Mouse (Mus musculus): ENCODE data around the gene Mrpl45. TPM values are rescaled to one million over a fixed set of nuclear protein-coding genes. Genes with fewer than 3 reads are reported as not detected.
"Not testable (repeated sequence)": the region's sequence is repeated elsewhere in the genome, so short reads cannot be mapped to it uniquely, and the experiment has no call there.

Mrpl45 gene
- total RNA-seq (2014; fragmentation: Nextera tagmentation), result 38.2 and 48.4 TPM in 2 replicates
- 23.2 and 34.7 TPM in 2 replicates for total RNA-seq (2017)

DNA sequence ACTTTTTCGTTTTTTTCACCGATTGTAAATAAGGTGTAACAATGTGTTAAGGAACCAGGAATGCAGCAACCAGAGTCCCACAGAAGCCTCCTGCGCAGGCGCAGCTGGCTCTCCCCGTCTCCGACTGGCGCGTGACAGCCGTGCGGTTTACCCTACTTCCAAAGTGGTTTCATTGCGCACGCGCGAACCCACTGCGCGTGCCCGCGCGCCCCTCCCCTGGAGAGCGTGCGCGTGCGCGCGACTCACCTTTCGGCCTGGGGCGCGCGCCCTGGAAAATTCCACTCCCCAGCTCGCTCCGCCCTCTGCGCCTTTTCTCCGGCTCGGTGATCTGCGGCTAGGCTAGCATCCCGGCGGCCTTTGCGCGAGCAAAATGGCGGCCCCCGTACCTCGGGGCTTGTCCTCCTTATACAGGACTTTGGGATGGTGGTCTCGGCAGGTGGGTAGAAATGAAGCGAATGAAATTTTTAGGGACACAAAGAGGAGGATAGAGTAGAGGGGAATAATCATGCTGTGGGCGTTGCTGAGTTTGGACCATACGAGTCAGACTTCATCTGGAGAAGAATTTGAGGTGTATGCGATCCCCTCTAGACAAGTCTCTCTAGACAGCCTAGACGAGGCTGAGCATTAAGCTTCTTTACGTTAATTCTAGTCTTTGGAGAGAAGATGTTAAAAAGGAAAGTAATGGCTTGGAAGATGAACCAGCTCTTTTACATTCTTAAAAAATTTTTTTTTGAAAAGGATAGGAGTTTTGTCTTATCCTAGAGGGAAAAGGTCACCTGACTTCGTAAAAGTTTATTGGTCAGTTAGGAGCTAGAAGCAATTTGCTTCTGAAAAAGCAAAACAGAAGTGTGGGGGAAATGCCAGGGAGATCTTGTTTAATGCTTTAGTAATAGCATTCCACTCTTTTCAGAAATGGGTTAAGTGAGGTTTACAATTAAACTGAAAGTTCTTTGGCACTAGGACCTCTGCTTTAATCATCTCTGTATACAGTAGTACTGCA, at the start of gene Mrpl45:
TSS of gene Mrpl45 (plus strand) at position 213 of the 1,000 bp plus-strand sequence.
- ATAC-seq (replicated peaks; ENCODE audit: low FRiP score, low TSS enrichment, poor library complexity, severe bottlenecking), result peak; percentile 97

GRCm38 (mm10) chr11:97266544-97266943, 49.0 kb upstream of the Mrpl45 start:
- ATAC-seq (replicated peaks; ENCODE audit: low FRiP score, low TSS enrichment, poor library complexity, severe bottlenecking), result not testable (repeated sequence)

GRCm38 (mm10) chr11:97270004-97270403, 45.5 kb upstream of the Mrpl45 start:
- ATAC-seq (replicated peaks; ENCODE audit: low FRiP score, low TSS enrichment, poor library complexity, severe bottlenecking), result not testable (repeated sequence)

DNA sequence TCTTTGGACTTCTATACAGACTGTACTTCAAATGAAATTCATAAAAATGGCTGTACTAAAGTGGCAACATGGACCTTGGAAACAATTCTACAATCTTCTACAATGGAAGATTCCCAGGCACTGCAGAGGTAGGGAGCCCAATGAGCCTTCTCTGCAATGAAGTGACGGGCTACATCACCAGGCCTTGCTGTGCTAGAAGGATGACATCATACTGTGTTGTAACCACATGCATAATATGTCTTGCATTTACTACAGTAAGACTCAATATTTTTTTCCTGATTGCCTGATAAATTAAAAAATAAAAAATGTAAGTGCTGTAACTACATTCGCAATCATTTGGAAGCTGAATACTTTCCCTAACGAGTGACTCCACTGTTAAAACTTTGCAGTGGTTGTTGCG, 42.7 kb upstream of the Mrpl45 start:
- ATAC-seq (replicated peaks; ENCODE audit: low FRiP score, low TSS enrichment, poor library complexity, severe bottlenecking), result no peak

GRCm38 (mm10) chr11:97273613-97274012, 41.9 kb upstream of the Mrpl45 start:
- no peak for ATAC-seq (replicated peaks; ENCODE audit: low FRiP score, low TSS enrichment, poor library complexity, severe bottlenecking)

DNA sequence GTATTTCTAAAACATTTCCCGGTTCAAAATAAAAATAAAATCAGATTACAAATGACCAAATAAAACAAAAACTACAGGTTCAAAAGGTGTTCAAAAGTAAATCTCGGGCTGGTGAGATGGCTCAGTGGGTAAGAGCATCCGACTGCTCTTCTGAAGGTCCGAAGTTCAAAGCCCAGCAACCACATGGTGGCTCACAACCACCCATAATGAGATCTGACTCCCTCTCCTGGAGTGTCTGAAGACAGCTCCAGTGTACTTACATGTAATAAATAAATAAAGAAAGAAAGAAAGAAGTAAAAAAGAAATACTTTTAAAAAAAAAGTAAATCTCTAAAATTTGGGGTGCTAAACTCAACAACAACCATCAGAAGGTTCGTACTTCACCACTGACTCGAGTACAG, 40.6 kb upstream of the Mrpl45 start:
- ATAC-seq (replicated peaks; ENCODE audit: low FRiP score, low TSS enrichment, poor library complexity, severe bottlenecking), result not testable (repeated sequence)

GRCm38 (mm10) chr11:97275349-97275748, 40.2 kb upstream of the Mrpl45 start:
- ATAC-seq (replicated peaks; ENCODE audit: low FRiP score, low TSS enrichment, poor library complexity, severe bottlenecking), result no peak

GRCm38 (mm10) chr11:97276019-97276418, 39.5 kb upstream of the Mrpl45 start:
- no peak for ATAC-seq (replicated peaks; ENCODE audit: low FRiP score, low TSS enrichment, poor library complexity, severe bottlenecking)

GRCm38 (mm10) chr11:97277166-97277565, 38.4 kb upstream of the Mrpl45 start:
- ATAC-seq (replicated peaks; ENCODE audit: low FRiP score, low TSS enrichment, poor library complexity, severe bottlenecking), result no peak

DNA sequence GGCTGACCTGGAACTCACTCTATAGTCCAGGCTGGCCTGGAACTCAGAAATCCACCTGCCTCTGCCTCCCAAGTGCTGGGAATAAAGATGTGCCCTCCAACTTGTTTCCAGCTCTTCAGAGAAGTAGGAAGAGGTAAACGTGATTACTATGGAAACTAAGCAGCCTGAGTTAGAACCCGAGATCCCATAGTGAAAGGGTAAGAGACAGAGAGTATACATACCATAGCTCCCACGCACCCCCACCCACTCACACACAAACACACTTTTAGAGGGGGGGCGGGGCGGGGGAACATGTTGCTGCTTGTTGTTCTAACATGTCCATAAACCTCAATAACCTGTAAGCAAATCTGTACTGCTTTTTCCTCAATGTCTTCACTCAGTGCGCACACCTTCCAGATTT, 37.1 kb upstream of the Mrpl45 start:
- no peak for ATAC-seq (replicated peaks; ENCODE audit: low FRiP score, low TSS enrichment, poor library complexity, severe bottlenecking)

DNA sequence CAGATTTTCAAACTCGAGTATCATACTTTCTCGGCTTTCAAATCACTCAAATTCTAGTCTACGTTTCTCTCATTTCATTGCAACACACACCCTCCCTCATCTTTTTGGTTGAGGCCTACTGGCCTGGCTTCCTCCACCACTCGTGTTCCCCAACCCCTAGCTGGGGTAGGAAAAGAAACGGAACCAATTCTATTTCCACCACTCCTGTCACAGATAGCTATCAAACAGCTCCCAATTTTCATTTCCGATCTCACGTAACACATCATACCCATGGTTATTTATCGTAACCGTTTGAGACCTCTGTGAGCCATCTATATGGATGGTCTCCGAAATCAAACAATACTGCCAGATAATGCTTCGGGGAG, 36.5 kb upstream of the Mrpl45 start:
- no peak; the same call in 1 of the 2 replicates for ATAC-seq (replicated peaks; ENCODE audit: low FRiP score, low TSS enrichment, poor library complexity, severe bottlenecking)

GRCm38 (mm10) chr11:97279405-97280215, 35.9 kb upstream of the Mrpl45 start:
- ATAC-seq (replicated peaks; ENCODE audit: low FRiP score, low TSS enrichment, poor library complexity, severe bottlenecking), result peak; percentile 63

- peak; percentile 66 for ATAC-seq (replicated peaks; ENCODE audit: low FRiP score, low TSS enrichment, poor library complexity, severe bottlenecking)
Measured at GRCm38 (mm10) chr11:97280216-97280861, 35.2 kb upstream of the Mrpl45 start, which contains the start of gene Npepps. Gene Npepps (minus strand): TSS chr11:97280638.

DNA sequence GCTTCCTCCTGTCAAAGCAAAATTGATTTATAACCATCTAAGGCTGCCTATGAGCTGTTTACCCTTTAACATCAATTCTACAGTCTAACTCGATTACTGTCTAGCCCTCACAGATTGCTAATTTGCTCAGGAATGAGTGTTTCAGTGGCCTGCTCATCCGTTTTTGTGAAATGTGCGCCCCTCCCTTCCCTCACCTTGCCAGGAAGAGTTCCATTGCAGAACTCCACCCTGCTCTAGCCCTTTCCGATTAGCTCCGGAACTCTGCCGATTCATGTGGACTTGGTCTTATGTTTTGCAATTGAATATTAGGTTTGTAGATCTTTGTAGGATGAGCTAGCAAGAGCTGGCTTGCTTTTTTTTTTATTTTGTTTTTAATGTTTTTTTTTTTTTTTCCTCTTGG, 33.3 kb upstream of the Mrpl45 start:
- no peak for ATAC-seq (replicated peaks; ENCODE audit: low FRiP score, low TSS enrichment, poor library complexity, severe bottlenecking)

- ATAC-seq (replicated peaks; ENCODE audit: low FRiP score, low TSS enrichment, poor library complexity, severe bottlenecking), result no peak
Measured at GRCm38 (mm10) chr11:97284854-97285253, 30.7 kb upstream of the Mrpl45 start.

GRCm38 (mm10) chr11:97285852-97286775, 29.4 kb upstream of the Mrpl45 start:
- ATAC-seq (replicated peaks; ENCODE audit: low FRiP score, low TSS enrichment, poor library complexity, severe bottlenecking), result no peak

DNA sequence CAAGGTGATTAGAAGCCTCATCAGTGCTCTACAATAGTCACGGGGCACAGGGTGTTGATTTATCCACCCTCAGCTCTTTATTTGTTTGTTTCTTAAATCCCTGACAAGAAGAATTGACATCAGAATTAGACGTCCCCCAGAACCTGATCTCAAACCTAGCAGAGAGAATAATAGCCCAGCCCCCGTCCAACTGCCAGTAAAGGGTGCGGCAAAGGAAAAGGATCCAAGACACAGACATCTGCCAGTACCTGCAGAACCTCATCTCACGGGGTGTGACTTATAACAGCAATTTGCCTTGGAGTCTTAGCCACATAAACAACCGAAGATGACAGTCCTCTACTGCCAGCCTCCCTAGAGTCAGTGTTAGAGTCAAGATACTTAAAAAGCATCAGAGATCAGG, 28.5 kb upstream of the Mrpl45 start:
- no peak for ATAC-seq (replicated peaks; ENCODE audit: low FRiP score, low TSS enrichment, poor library complexity, severe bottlenecking)

GRCm38 (mm10) chr11:97287643-97288042, 27.9 kb upstream of the Mrpl45 start:
- no peak for ATAC-seq (replicated peaks; ENCODE audit: low FRiP score, low TSS enrichment, poor library complexity, severe bottlenecking)
